Mouse (Mus musculus) forebrain, postnatal 0 days (tissue): ENCODE data around the gene Exoc3l4. TPM values are rescaled to one million over a fixed set of nuclear protein-coding genes. Genes with fewer than 3 reads are reported as not detected.

Experiments
- ATAC-seq: fragments of 200-750 bp; cut with Nextera tagmentation; 2 replicates; pipeline ENCODE4 v1.8.0; 2017; ENCODE audit warnings: mild to moderate bottlenecking, moderate library complexity
- DNase-seq: peaks from one replicate; pipeline ENCODE4 v3.0.0-alpha.2; 2015
- H3K27ac ChIP-seq: fragments of 300-500 bp; sonication (generic); 2 replicates; pipeline ENCODE4 v1.5.1; 2014; ENCODE audit warnings: low read depth, mild to moderate bottlenecking, antibody characterized with exemption, low read length, moderate library complexity, mixed read lengths
- H3K27me3 ChIP-seq: fragments of 300-500 bp; sonication (generic); 2 replicates; pipeline ENCODE4 v1.6.1; 2014; ENCODE audit warnings: mild to moderate bottlenecking, low read length, mixed read lengths; ENCODE audit not compliant: insufficient read depth
- H3K36me3 ChIP-seq: fragments of 300-500 bp; sonication (generic); 2 replicates; pipeline ENCODE4 v1.6.1; 2014; ENCODE audit warnings: mild to moderate bottlenecking, moderate library complexity; ENCODE audit not compliant: insufficient read depth
- H3K4me1 ChIP-seq: fragments of 300-500 bp; sonication (generic); 2 replicates; pipeline ENCODE4 v1.6.1; 2014; ENCODE audit warnings: antibody characterized with exemption; ENCODE audit not compliant: insufficient read depth
- H3K4me2 ChIP-seq: fragments of 300-500 bp; sonication (generic); 2 replicates; pipeline ENCODE4 v1.6.1; 2014; ENCODE audit warnings: low read depth, mild to moderate bottlenecking, moderate library complexity
- H3K4me3 ChIP-seq: fragments of 300-500 bp; sonication (generic); 2 replicates; pipeline ENCODE4 v1.5.1; 2014; ENCODE audit warnings: low read depth, low read length, mixed read lengths
- H3K9ac ChIP-seq: fragments of 300-500 bp; sonication (generic); 2 replicates; pipeline ENCODE4 v1.6.1; 2014; ENCODE audit warnings: mild to moderate bottlenecking
- H3K9me3 ChIP-seq: fragments of 300-500 bp; sonication (generic); 2 replicates; pipeline ENCODE4 v1.6.1; 2016; ENCODE audit warnings: low read length
- CTCF ChIP-seq: sonication (generic); IDR thresholded peaks from 2 replicates; pipeline ENCODE4 v1.5.1; 2016; ENCODE audit warnings: antibody characterized with exemption, control low read depth, low read depth
- WGBS: fragments of 180-500 bp; shearing (Covaris S2); extraction: QIAGEN DNeasy Blood & Tissue Kit; methylation state at CpG from one replicate; pipeline ENCODE4 v1.1.7; 2014; 5-methylcytosine and 5-hydroxymethylcytosine counted together
- polyA plus RNA-seq: library from polyadenylated mRNA; unstranded; fragments of >200 nt; fragmentation: Nextera tagmentation; extraction: Ambion mirVana; gene quantifications from 2 replicates; pipeline ENCODE4 v1.2.1, GENCODE M21; 2015
- total RNA-seq: library from RNA; depleted of rRNA; stranded (reverse); fragments of >200 nt; gene quantifications from 2 replicates; pipeline ENCODE4 v1.2.3, GENCODE M21; 2014

Gene Exoc3l4
- total and polyA plus RNA-seq, 2 experiments from 2014 or later, result 2.0 to 2.1 TPM

GRCm38 (mm10) chr12:111376053-111376452 is 40.8 kb upstream of the Exoc3l4 start:
- Histone ChIP-seq H3K27me3 (no peaks in the 10 kb centered on the region), H3K36me3 (no peaks in the 10 kb centered on the region), H3K4me3 (peak overlapping the region; percentile 95), H3K9me3 (no peaks in the 10 kb centered on the region), H3K4me1 (peaks cover 18% of the 10 kb centered on the region), H3K9ac (peak overlapping the region; percentile 91), H3K4me2 (peak overlapping the region; percentile 90), H3K27ac (no peak overlapping the region)
- no peak for ATAC-seq
- WGBS, result 39% methylated on average over 6 of the region's 6 CpGs
- no peak for TF ChIP-seq CTCF
- DNase-seq, result no peak

DNA sequence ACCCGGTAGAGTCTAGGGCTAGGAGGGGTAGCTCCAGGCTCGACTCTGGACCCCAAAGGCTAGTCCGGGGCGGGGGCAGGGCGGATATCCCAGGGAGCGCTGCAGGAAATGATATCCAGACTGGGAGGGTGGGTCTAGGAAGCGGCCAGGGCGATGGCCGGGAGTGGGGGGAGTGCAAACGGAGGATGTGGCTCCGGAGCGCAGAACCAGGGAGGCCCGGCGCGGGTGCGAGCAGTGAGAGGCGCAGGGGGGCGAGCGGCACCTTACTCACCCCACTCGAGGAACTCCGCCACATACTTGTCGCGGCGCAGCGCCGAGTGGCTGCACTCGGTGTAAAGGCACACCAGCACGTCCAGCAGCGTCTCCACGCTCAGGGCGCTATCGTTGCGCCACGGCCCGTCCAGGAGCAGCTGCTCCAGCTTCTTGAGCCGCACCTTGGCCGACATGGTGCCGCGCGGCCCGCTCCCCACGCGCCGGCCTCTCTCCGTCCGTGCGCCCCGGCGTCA is 39.9 kb upstream of the Exoc3l4 start:
- H3K4me3 ChIP-seq, result peak overlapping the region; percentile 95
- no peaks in the 10 kb centered on the region for H3K27me3 ChIP-seq
- ATAC-seq (peak; percentile 19), DNase-seq (peak; percentile 48)
- peak overlapping the region; percentile 90 for H3K4me2 ChIP-seq
- peaks cover 18% of the 10 kb centered on the region for H3K4me1 ChIP-seq
- no peak for TF ChIP-seq CTCF
- WGBS, result under 1% methylated on average over 42 of the region's 49 CpGs
- no peaks in the 10 kb centered on the region for H3K9me3 ChIP-seq
- peak overlapping the region; percentile 91 for H3K9ac ChIP-seq
- H3K27ac ChIP-seq, result peak overlapping the region; percentile 96
- H3K36me3 ChIP-seq, result no peaks in the 10 kb centered on the region

DNA sequence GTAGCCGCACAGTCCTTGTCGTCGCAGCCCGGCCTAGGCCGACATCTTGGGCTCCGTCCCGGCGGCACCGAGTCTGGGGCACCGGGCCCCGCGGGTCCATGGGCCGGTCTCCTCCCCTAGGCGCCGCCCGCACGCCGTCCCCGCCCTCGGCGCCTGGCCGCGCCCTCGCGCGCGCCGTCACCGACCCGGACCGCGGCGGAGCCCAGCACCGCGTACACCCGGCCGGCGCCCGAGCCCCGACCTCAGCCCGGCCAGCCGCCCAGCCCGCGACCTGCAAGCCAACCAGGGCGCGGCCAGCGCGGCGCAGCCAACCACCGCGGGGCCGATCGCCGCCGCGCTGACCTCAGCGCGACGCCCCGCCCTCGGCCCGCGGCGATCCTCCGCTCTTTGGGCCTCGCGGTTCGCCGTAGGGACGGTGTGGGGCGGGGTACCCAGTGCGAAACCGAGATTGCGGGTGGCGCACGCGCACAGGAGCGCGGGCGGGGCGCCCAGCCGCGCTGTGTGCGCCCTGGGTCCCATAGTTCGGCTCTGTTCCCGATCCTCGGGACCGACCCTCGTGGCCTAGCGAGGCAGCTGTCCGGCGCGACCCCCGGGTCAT is 39.3 kb upstream of the Exoc3l4 start, which contains the start of gene Cdc42bpb:
TSS of gene Cdc42bpb (minus strand) at position 343 of the 598 bp plus-strand sequence.
- DNase-seq, result peak; percentile 96
- Histone ChIP-seq H3K27ac (peak within 1 kb of the TSS; percentile 96), H3K9ac (peak within 1 kb of the TSS; percentile 91), H3K9me3 (no peaks in the 10 kb centered on the region), H3K4me1 (peaks cover 18% of the 10 kb centered on the region), H3K36me3 (no peaks in the 10 kb centered on the region), H3K4me3 (peak within 1 kb of the TSS; percentile 95), H3K4me2 (peak within 1 kb of the TSS; percentile 90), H3K27me3 (no peaks in the 10 kb centered on the region)
- TF ChIP-seq CTCF, result no peak
- 4% methylated on average over 80 of the region's 94 CpGs for WGBS
- ATAC-seq, result peak; percentile 95

GRCm38 (mm10) chr12:111377986-111378490 is 38.8 kb upstream of the Exoc3l4 start:
- H3K27me3 ChIP-seq, result no peaks in the 10 kb centered on the region
- DNase-seq, result no peak
- peak overlapping the region; percentile 96 for H3K27ac ChIP-seq
- H3K4me1 ChIP-seq, result peaks cover 18% of the 10 kb centered on the region
- H3K9ac ChIP-seq, result peak overlapping the region; percentile 91
- peak; percentile 75 for ATAC-seq
- WGBS, result under 1% methylated on average over 32 of the region's 32 CpGs
- H3K4me3 ChIP-seq, result peak overlapping the region; percentile 95
- H3K36me3 ChIP-seq, result no peaks in the 10 kb centered on the region
- H3K9me3 ChIP-seq, result no peaks in the 10 kb centered on the region
- TF ChIP-seq CTCF, result no peak
- H3K4me2 ChIP-seq, result peak overlapping the region; percentile 90

- peak overlapping the region; percentile 91; the same call in 1 of the 2 replicates for H3K9ac ChIP-seq
These were observed 38.0 kb upstream of the Exoc3l4 start for GRCm38 (mm10) chr12:111378812-111379211.

DNA sequence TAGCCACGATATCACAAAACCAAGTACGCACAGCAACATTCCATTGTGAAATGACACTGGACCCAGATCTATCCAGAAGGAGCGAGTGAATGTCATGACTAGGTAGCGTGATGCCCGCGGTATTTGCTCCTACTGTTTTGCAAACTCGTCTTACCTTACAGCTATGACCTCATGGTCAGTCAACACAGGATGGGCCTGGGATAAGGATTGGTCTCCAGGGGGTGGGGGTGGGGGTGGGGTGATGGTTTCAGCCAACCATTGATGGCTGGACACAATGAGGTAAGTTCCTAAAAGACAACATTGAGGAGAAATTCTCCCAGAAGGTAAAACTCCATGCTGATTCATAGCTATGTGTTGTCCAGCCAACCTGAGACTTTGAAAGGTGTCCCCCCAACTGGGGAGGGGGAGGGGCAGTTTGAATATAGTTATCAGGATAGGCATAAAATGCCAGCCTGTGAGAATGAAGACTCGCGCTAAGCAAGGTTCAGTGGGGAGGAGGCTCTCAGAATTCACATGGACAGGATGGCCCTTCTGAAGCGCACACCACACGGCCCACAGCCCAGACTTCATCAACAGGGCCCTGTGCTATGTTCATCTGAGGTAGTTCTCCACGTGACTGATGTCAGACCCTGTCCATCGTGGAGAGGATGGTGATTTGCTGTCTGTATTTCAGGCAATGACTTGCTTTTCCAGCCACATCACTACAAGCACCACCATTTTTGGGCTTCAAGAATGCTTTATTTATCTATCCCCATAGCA is 30.8 kb upstream of the Exoc3l4 start:
- no peak for DNase-seq
- WGBS, result 86% methylated on average over 13 of the region's 13 CpGs

More at GRCm38 (mm10) chr12:111378812-111379211, 38.0 kb upstream of the Exoc3l4 start:
- H3K36me3 ChIP-seq, result no peaks in the 10 kb centered on the region
- H3K4me3 ChIP-seq, result peak overlapping the region; percentile 95
- H3K27ac ChIP-seq, result no peak overlapping the region
- peak overlapping the region; percentile 90 for H3K4me2 ChIP-seq
- DNase-seq, result no peak
- TF ChIP-seq CTCF, result no peak
- H3K9me3 ChIP-seq, result no peaks in the 10 kb centered on the region
- H3K27me3 ChIP-seq, result no peaks in the 10 kb centered on the region
- no peak for ATAC-seq
- peaks cover 18% of the 10 kb centered on the region for H3K4me1 ChIP-seq
- WGBS, result 74% methylated on average over 12 of the region's 12 CpGs

More for the DNA sequence above, 30.8 kb upstream of the Exoc3l4 start:
- TF ChIP-seq CTCF, result no peak
- Histone ChIP-seq H3K27ac (no peak overlapping the region), H3K4me1 (no peaks in the 10 kb centered on the region; the same call in 1 of the 2 replicates), H3K9ac (no peak overlapping the region), H3K9me3 (no peaks in the 10 kb centered on the region), H3K4me2 (no peak overlapping the region), H3K27me3 (no peaks in the 10 kb centered on the region), H3K4me3 (no peak overlapping the region), H3K36me3 (no peaks in the 10 kb centered on the region)
- ATAC-seq, result no peak
